Mouse (Mus musculus) heart, postnatal 4 days (tissue): ENCODE data around the gene Exoc4. TPM values are rescaled to one million over a fixed set of nuclear protein-coding genes. Genes with fewer than 3 reads are reported as not detected.

Experiments used
- DNase-seq: peaks from one replicate; pipeline ENCODE4 v3.0.0; 2021
- total RNA-seq, 2 experiments: library from RNA; stranded (reverse); gene quantifications; 2 replicates each; pipeline ENCODE4 v1.2.3; 2021

Gene Exoc4
- total RNA-seq, 2 experiments from 2014 or later = 57.2 to 60.3 TPM

DNA sequence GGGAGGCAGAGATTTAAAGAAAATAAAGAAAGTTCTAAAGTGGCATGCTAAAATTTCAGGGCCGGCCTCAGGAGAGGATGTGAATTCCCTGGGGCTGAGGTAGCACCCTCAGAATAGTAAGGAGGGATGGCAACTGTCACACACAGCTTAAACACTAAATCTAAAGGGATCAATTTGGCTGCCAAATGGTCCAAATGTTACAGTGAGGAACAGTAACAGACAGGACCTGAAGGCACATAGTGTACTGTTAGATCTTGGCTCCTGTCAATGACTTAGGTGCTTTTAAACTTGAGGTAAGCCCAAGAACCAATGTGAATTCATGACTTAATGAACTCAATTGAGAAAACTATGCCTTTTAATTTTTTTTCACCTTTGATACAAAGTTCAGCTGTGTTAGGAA is 622.4 kb downstream of the Exoc4 start:
- DNase-seq = no peak

DNA sequence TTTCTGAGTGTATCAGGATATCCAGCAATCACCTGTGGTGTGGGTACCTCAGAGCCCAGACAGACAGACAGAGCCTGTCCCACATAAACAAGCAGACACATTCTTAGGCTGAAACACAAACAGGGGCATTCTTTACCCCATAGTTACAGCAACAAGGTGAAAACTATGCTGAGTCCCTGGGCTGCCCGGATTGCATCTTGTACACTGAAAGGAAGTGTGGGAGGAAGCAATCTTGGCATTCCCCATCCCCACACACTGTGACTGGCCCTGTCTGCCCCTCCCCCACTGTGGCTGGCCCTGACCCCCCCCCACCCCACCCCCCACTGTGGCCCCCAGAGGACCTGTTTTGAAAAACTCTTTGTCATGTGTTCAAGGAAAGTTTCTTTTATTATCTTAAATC is 623.3 kb downstream of the Exoc4 start:
- no peak for DNase-seq

DNA sequence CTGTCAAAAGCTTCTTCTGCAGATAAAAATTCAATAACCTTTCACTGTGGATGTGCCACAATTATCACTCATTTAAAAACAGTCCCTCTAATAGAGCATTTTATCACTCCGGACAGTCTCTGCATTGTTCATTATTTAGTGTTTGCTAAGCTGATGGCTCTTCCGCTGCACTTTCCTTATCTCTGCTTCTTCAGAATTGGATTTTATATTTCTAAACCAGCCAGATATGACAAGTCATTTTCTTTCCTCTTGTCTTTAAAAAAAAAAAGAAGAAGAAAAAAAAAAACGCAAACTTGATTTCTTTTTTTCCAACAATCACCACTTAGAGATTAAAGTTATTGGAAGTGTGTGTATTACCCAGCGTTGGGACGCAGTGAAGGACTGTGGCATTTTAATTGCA is 624.1 kb downstream of the Exoc4 start:
- DNase-seq = no peak

DNA sequence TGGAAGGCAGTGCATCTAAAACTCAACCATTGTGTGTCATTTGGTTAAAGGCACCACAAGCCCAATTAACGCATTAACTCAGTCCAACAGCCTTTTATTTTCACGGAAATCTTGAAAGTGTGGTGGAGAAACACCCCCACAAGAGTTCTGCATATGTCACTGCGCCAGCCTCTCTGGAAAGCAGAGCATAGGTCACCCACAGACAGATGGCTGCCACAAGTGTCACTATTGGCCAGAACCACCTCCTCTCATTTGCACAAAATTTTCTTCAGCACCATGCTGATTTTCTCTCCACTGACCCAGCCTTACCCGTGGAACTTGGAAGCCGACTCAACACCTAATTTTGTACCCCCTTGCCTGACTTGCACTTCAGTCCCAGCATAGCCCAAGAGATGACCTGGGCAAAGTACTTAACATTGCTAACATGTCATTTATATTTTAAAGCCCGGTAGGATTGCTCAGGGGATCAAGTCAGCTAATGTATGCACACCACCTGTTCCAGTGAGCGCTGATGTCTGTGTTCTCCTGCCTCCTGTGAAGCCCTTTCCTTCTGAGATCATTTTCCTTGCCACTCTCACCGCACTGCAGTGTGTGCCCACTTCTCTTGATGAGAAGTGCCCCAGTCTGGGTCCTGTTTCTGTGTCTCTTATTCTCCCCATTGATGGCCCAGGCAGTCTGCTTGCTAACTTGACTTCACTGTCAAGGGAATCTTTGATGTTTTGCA is 625.6 kb downstream of the Exoc4 start:
- DNase-seq = no peak

DNA sequence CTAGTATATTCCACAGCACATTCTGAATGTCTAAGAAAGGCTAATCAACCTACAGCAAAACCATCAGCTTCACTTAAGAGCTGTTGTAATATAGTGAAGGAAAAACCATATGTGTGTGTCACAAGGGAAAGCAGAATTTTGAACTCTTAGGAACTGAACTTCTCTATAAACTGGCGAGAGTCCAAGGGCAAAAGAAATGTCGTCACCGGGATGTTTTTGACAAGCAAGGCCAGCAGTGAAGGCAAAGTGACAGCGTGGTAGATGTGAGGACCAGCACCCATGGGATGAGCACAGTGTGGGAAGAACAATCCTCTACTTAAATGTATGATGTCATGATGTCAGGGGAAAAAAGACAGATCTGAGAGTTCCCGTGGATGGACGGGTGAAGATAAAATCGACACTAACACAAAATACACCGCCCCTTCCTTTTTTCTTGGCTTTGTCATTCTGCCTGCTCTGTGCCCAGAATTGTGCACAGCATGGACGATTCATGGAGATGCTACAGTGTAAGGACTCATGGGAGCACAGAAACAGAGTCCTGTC is 635.3 kb downstream of the Exoc4 start:
- no peak for DNase-seq

DNA sequence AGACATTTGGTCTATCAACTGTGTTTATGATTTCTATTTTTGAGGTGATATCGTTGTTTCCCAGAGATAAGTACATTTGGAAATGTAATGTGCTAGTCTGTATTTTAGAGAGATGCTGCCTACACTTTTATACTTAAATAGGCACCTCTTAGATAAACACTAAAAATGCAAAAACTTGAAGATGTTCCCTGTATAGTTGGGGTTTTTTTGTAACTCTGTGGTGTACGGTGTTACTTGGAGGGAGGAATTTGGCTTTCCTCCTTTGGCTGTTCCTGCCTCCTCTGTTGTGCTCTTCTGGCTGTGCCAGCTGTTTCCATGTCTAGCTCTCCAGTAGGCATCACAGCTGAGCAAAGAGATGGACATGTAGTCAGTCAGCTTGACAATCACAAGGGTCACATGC is 638.1 kb downstream of the Exoc4 start:
- no peak for DNase-seq

DNA sequence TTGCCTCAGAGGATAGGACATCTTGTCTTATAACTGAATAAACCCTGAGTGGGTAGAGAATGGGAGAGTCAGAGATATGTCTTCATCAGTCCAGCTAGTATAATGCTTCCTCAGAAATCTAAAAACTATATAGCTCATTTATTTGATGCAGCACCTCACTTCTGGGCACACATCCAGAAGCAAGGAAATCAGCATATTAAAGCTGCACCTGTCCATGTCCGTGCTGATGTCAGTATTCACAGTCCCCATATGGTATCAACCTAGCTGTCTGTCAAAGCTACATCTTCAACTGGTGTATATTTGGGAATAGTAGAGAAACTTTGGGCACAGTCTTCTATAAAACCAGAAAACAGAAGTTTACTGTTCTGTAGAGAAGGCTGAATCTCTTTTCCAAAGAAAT is 642.0 kb downstream of the Exoc4 start:
- no peak for DNase-seq

DNA sequence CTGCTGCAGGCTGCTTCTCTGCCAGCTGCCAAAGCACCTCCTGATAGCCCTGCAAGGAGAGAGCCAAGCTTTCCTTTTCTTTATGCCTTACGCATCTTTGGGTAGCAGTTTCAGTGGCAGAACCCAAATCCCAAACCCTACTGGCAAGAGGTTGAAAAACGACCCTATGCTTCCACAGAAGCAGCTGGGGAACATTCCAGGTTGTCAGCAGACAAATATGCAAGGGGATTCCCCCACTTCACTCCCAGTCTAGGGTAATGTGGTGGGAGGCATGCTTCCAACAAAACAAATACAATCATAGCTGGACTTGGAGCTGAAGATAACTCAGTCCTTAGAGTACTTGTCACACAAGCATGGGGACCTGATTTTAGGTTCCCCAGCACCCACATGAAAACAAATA is 643.3 kb downstream of the Exoc4 start:
- peak; percentile 7 for DNase-seq

DNA sequence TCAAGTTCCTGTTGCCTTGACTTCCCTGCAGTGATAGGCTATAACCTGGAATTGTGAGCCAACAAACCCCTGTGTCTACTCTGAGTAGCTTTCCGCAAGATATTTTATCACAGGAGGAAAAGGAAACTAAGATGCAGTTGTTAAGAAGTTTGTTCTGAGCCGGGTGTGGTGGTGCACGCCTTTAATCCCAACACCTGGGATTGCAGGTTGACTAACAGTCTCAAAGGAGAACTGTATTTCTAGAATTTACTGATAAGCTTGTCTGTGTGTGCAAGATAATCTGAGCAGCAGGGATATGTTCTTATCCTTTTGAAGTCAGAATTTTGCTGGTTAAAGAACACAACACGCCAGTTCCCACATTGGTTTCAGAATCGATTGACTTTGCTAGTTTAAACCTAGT is 651.1 kb downstream of the Exoc4 start:
- no peak for DNase-seq

DNA sequence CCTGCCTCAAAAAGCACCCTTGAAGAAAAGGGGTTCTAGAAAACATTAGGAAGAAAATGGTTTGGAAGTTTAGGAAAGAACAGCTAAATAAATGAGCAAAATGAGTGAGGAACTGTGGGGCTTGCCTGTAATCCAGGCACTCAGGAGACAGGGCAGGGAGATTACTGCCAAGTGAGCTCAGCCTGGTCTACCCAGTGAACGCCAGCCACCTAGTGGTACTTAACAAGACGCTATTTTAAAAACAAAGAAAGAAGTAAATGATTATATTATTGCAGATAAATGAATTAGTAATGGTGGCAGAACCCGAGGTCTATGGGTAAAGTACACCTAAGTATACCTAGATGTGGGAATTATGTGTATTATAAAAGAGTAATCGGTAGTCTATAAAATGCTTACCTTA is 651.7 kb downstream of the Exoc4 start:
- no peak for DNase-seq

DNA sequence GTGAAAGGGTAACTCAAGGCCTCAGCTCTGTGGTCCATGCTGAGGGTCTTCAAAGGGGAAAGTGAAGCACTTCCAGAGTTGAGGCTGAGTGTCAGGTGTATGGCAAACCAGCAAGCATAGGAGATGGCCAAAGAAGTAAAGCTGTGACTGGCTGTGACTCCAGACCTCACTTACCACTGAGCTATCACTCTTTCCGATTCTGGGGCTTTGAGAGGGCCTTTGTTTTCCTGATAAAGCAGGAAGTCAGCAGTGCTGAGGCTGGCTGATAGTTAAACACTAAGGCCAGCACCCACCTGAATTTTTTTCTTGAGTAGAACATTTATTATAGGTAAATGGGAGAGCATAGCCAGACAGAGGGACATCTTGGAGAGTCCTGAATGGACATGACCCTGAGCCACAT is 656.2 kb downstream of the Exoc4 start:
- DNase-seq = no peak

DNA sequence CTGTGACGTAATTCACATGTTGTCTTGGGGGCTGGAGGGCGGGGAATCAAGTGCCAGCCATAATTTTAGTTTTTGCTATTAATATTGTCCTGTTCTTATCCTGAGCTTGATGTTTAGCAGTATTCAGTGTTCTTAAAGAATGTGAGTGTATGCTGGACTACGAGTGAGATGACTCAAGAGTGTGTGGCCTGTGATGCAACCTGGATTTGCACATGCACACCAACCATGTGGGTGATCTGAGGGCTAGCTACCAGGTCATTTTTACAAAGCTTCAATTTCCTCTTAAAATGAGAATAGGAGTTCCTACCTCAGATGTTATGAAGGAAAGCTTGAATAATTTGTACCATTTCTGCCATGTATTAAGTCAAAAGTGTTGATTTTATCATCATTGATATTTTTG is 661.8 kb downstream of the Exoc4 start:
- no peak for DNase-seq

DNA sequence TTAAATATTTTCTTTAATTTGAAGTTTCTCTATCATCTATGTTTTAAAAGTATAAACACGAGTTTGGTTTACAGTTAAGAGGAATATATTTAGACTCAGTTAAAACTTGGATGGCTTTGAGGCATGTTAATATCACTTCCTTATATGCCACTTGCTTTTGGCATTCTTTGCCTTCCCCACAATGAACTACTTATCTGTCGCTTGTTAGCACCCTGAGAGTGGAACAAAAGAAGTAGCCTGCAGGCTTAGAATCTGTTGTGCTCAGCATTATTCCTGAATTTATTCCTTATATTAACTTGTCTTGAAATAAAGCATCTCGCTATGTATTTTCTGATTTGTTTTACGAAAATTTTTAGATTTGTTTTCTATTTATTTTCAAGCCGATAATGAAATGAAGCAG is 664.2 kb downstream of the Exoc4 start:
- no peak for DNase-seq

DNA sequence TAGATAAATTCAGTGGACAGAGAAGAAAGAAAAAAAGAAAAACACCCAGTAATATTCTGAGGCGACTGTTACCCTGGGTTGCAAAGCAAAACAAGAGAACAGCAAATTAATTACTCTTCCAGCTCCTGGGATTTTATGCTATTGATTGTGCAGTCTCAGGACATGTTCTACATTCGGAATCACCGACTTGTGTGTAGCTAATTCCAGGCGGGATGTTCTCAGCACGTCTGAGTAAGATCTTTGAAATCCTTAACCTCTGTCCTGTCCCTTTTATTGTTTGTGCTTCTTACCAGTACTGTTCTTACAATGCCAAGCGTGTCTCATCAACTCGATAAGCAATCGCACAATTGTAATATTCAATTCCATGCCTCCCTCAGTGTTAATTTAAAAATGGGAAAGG is 664.6 kb downstream of the Exoc4 start:
- no peak for DNase-seq

DNA sequence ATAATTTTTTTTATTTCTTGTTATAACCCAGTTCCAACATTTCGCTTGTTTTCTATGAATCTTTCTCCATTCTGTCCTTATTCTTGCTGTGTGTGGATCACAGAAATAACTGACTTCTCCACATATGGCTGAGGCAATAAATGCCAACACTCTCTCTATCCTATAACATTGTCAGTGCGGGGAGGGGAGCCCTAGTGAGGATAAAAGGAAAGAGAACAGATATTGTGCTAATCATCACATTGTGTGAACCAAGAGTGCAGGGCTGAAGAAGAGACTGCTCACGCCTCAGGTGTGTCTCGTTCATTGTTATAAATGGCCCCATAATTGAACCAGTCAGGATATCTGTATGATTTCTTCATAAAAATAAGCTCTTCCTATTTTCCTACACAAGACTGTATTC is 665.1 kb downstream of the Exoc4 start:
- no peak for DNase-seq

DNA sequence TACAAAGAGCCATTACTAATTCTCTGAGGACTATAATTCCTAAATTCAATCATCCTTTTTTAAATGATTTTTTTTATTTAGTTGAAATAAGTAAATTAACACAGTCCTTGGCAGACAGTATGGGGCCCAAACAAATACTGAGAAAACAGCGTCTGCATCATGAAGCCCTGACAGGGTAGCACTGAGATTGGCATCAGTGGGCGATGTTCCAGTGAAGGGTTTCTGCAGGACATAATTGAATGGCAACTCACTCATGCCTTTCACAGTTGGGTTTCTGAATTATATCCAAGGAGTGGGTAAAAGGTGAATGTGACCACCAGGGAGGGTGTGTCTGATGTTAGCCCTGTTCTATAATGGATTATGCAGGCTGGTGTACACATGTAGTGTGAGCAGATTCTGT is 674.7 kb downstream of the Exoc4 start:
- DNase-seq = no peak

DNA sequence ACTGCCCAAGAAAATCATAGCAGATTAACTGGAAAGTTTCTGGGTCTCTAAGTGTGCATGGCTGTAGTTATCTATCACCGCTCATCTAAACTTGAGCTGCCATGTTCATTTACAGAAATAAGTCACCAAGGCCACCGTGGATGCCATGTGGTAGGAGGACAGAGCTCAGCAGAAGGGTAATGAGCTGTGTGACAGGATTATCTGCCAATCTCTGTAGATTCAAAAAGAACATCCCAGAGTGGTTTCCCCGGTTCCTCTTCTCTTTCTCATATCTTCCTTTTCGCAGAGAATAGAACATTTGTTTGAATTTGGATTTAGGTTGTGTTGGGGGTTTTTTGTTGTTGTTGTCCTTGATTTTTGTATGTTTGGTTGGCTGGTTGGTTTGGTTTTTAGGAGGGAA is 676.0 kb downstream of the Exoc4 start:
- DNase-seq = no peak

DNA sequence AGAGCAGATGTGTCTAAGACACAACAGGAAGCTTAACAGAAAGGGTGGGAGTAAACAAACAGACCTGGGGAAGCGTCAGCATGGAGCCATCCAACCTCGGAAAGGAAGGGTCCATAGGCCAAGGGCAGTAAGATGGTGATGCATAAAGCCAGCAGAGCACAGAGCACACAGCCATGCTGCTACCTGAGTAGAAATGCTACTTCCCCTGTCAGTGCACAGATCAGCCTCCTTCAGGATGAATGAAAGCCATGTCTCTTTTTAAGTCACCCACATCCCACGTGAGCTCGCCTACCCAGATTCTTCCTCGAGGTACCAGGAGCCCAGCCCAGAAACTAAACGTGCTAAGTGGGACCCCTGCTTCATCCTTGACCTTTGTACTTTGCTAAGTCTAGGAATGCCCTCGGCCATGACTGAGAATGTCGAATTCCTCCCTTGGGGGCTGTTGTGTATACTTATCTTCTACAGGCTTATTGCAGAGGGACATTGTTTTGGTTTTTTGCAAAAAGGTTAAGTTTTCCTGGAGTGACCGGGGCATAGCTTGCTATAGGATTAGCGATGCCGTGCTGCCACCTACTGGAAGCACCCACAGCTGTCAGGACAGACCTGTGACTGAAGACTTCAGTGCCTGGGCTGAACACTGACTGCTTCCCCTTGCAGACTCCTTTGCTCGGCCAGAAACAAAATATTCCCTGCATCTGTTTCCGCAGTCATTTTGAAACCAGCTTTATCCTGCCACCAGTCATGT is 680.6 kb downstream of the Exoc4 start:
- peak; percentile 89 for DNase-seq

DNA sequence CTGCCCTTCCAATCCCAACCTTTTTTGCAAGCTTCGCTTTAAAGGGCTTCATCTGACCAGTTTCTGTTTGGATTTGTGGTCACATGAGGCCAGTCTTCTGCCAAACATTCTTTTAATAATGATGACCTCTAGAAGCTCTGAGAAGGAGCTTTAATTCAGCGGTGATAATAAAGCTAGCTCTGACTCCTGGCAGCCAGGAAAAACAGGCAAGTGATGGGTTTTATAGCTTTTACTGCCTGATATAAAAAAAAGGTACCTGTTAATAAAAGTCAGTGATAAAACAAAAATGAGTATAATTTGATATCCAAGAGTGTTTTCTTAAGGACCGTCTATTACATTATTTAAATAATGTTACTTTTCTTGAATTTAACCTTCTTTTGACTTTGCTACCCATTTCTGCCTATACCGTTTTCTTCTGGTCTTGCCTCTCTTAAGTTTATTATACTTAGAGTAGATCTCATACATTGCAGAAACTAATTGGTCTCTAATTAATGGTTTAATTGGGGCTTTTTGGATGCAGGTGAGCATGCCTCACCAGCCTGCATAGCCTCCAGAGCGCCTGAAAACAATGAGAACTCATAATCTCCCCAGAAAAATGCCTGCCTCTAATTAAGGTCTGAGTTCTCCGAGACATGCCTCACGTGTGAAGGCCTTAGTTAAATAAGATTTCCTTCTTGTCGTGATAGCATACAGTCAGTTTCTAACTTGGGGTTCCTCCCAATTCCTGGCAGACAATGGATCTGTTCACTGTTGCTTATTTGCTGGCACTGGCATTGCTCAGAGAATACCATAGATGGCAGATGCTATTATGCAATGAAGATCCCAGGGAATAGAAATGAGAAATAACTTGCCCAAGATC is 681.4 kb downstream of the Exoc4 start:
- no peak for DNase-seq

DNA sequence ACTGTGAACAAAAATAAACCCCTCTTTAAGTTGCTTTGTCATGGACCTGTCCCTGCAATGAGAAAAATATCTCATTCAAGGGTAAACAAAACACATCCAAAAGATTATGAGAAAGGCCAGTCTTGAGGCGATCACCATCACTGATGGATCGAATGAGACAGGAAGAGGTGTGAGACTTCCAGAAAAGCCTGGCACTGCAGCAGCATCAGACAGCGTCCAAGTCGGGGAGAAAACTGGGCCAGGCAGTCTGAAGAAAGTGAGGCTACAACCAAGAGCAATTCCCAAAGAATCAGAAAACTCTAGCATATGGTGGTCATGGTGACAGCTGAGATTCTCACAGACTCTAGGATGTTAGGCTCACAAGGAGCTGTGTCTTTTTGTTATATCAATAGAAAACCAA is 689.0 kb downstream of the Exoc4 start:
- no peak for DNase-seq

DNA sequence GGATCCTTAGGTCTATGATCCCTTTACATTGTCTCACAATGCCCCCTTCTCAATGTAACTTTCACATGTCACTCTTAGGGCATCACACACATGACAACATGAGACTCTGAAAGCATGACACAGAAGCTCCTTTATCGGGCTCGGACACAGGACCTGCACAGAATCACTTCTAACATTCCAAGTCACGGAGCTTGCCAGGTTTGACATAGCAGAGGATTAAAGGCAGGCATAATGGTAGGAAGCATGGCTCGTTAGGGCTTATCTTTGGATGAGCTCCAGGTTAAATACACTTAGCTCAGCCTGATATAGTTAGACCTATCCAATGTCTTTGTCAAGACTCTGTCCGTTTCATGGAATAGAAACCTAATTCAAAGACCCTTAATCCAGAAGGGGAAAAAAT is 690.3 kb downstream of the Exoc4 start:
- DNase-seq = peak; percentile 29

DNA sequence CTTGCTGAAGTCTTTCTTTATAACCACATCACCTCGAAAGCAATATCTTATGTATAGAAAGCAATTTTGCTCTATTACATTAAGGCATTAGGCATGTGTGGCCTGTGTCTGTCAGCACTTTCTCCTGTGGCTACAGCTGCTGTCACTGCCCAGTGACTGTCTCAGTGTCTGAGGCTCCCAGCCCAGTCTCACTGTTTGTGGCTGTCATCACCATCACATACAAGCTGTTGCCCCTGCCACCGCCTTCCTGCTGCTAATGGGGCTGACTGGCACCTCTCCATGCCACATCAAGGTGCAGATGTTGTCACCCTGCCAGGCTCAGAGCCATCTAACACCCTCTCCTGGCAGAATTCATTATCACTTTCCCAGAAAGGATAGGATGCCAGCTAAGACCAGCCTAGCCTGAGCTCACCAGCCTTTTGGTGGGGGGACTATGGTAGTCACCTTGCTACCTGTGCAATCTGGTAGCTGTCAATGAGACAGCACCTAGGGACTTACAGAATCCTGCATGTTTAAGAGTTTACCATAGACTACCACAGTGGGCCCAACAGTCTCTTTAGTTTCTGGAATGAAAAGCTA is 698.1 kb downstream of the Exoc4 start:
- peak; percentile 81 for DNase-seq

DNA sequence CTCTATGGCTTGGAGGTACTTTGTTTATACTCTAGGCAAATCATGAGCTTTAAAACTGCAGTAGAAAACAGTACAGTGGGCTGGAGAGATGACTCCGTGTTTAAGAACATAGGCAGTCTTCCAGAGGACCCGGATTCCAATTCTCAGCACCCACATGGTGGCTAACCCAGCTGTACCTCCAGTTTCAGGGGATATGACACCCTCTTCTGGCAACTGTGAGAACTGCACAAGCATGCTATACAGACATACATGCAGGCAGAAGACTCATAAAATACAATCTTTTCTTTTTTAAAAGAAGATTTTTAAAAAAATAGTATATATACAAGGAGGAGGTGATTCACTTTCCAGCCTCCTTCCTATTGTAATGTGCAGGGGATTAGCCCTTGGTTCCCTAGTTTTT is 701.2 kb downstream of the Exoc4 start:
- DNase-seq = no peak
